Mouse (Mus musculus) brain, embryonic 14.5 days (tissue): ENCODE measurements around the gene P4htm. TPM values are rescaled to one million over a fixed set of nuclear protein-coding genes. Genes with fewer than 3 reads are reported as not detected.

Source experiments
- DNase-seq: peaks from one replicate; pipeline ENCODE4 v3.0.0-alpha.2; 2011; ENCODE audit warnings: low read depth
- CTCF ChIP-seq: fragments of 200-500 bp; IDR thresholded peaks from 2 replicates; pipeline ENCODE4 v1.5.1; 2012; ENCODE audit warnings: inconsistent platforms, mild to moderate bottlenecking, moderate library complexity, borderline replicate concordance; ENCODE audit not compliant: insufficient read depth, insufficient read length; ENCODE audit errors: extremely low read depth
- POLR2A ChIP-seq: fragments of 200-500 bp; IDR thresholded peaks from 2 replicates; pipeline ENCODE4 v1.6.1; 2012; ENCODE audit warnings: mild to moderate bottlenecking, inconsistent platforms, borderline replicate concordance; ENCODE audit not compliant: poor library complexity, insufficient read depth, insufficient read length, severe bottlenecking; ENCODE audit errors: extremely low read depth
- polyA plus RNA-seq: library from polyadenylated mRNA; depleted of rRNA; stranded (reverse); fragments of >200 nt; gene quantifications from 2 replicates; pipeline ENCODE4 v1.2.3, GENCODE M21; 2012

The P4htm gene
- polyA plus RNA-seq, 1 experiment = 28.4 TPM

GRCm38 (mm10) chr9:108575321-108576297 lies 21.9 kb downstream of the P4htm start:
- no peak for DNase-seq
- TF ChIP-seq CTCF (no peak), POLR2A (no peak)

GRCm38 (mm10) chr9:108574921-108575320 lies 22.5 kb downstream of the P4htm start:
- DNase-seq = no peak
- TF ChIP-seq CTCF (no peak), POLR2A (no peak)

GRCm38 (mm10) chr9:108573774-108574690 lies 23.4 kb downstream of the P4htm start:
- DNase-seq = peak; percentile 72
- TF ChIP-seq CTCF (peak; percentile 65), POLR2A (no peak)

- TF ChIP-seq POLR2A (no peak), CTCF (no peak)
- no peak for DNase-seq
These were observed 25.1 kb downstream of the P4htm start for GRCm38 (mm10) chr9:108572321-108572720.

GRCm38 (mm10) chr9:108571401-108571973 lies 26.0 kb downstream of the P4htm start:
- DNase-seq = no peak
- no peak for TF ChIP-seq POLR2A
- TF ChIP-seq CTCF = no peak

DNA sequence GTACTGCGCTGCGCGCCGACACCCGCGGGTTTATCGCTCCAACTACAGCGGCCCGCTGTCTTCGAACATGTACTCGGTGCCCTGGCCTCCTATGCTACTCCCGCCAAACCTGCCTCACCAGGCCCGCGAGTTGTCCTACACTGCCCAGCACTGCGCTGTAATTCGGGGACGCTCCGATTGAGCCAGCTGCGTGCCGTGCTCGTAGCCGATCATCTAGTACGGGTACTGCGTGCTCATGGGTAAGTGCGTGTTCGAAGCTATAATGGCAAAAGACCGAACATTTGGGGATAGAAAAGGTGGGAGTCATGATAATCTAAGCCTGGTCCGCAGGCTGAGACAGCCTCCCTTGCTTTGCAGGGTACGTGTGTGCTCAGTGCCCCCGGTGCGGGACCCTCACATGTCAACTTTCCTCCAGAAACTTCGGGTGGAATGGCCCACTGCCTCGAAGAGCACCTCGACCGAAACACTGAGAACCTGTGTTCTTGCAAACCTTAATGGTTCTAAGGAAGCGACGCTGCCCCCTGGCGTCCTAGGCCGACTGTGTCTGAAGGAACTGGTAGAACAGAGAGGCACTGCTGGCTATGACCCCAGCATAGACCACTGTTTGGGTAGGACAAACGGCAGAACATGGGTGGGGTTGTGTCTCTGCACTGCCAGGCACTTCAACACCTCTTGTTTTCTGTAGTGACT lies 27.1 kb downstream of the P4htm start:
- DNase-seq = peak; percentile 84
- TF ChIP-seq POLR2A = no peak
- peak; percentile 73 for TF ChIP-seq CTCF

- no peak for TF ChIP-seq POLR2A
- no peak for TF ChIP-seq CTCF
- peak; percentile 98 for DNase-seq
These were observed 27.9 kb downstream of the P4htm start, which contains the start of gene Dalrd3 for GRCm38 (mm10) chr9:108569381-108570206. Gene Dalrd3 (plus strand): TSS chr9:108569886.

GRCm38 (mm10) chr9:108568511-108568921 lies 29.0 kb downstream of the P4htm start:
- TF ChIP-seq POLR2A (no peak), CTCF (no peak)

DNA sequence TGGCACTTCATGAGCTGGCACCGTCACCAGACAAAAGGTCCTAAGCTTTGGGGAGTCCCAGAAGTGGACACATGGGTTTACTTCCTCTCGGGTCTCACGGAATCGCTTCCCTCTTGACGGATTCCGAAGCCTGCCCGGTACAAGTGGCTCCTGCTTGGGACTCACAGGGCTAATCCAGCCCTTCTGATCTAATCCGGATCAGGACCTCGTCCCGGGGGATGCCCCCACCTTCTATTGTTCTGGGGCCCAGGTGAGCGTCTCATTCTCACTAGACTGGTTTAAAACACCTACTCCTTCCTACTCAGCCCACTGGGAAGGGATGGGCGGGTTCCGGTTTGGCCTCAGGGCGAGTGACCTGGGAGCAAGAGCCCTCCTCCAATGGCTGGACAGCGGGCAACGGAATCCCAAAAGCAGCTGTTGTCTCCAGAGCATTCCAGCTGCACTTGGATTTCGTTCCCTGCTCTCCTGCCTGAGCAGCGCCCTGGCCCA lies 29.5 kb downstream of the P4htm start:
- no peak for DNase-seq
- TF ChIP-seq POLR2A = no peak
- no peak for TF ChIP-seq CTCF

More at GRCm38 (mm10) chr9:108568511-108568921, 29.0 kb downstream of the P4htm start:
- no peak for DNase-seq
